Mouse (Mus musculus) limb, embryonic 11.5 days (tissue): ENCODE data around the gene Pbrm1. TPM values are rescaled to one million over a fixed set of nuclear protein-coding genes. Genes with fewer than 3 reads are reported as not detected.

Experiments
- ATAC-seq: fragments of 200-750 bp; cut with Nextera tagmentation; 2 replicates; pipeline ENCODE4 v1.8.0; 2017; ENCODE audit warnings: low read depth; ENCODE audit not compliant: insufficient number of reproducible peaks, low FRiP score, low TSS enrichment
- DNase-seq: peaks from one replicate; pipeline ENCODE4 v3.0.0-alpha.2; 2015; ENCODE audit warnings: low spot score
- H3K27ac ChIP-seq: fragments of 300-500 bp; sonication (generic); replicated peaks from 2 replicates; pipeline ENCODE4 v1.5.1; 2014; ENCODE audit warnings: low read depth, mild to moderate bottlenecking, low read length
- H3K27me3 ChIP-seq: fragments of 300-500 bp; sonication (generic); 2 replicates; pipeline ENCODE4 v1.6.1; 2014; ENCODE audit warnings: mild to moderate bottlenecking, low read length, mixed read lengths; ENCODE audit not compliant: control insufficient read depth, insufficient read depth
- H3K36me3 ChIP-seq: fragments of 300-500 bp; sonication (generic); 2 replicates; pipeline ENCODE4 v1.6.1; 2014; ENCODE audit warnings: mild to moderate bottlenecking, low read length, moderate library complexity, mixed read lengths; ENCODE audit not compliant: control insufficient read depth, insufficient read depth
- H3K4me1 ChIP-seq: fragments of 300-500 bp; sonication (generic); 2 replicates; pipeline ENCODE4 v1.6.1; 2014; ENCODE audit warnings: low read length, mixed read lengths; ENCODE audit not compliant: control insufficient read depth, insufficient read depth
- H3K4me2 ChIP-seq: fragments of 300-500 bp; sonication (generic); 2 replicates; pipeline ENCODE4 v1.6.1; 2014; ENCODE audit warnings: low read depth, mild to moderate bottlenecking, moderate library complexity; ENCODE audit not compliant: severe bottlenecking
- H3K4me3 ChIP-seq: fragments of 300-500 bp; sonication (generic); 2 replicates; pipeline ENCODE4 v1.5.1; 2014; ENCODE audit warnings: low read depth, low read length
- H3K9ac ChIP-seq: fragments of 300-500 bp; sonication (generic); 2 replicates; pipeline ENCODE4 v1.6.1; 2014; ENCODE audit warnings: mild to moderate bottlenecking, low read length
- H3K9me3 ChIP-seq: fragments of 300-500 bp; sonication (generic); 2 replicates; pipeline ENCODE4 v1.6.1; 2016; ENCODE audit warnings: low read length; ENCODE audit not compliant: control insufficient read depth
- WGBS: fragments of 180-500 bp; shearing (Covaris S2); extraction: QIAGEN DNeasy Blood & Tissue Kit; methylation state at CpG from one replicate; pipeline ENCODE4 v1.1.7; 2014; 5-methylcytosine and 5-hydroxymethylcytosine counted together
- polyA plus RNA-seq: library from polyadenylated mRNA; unstranded; fragments of >200 nt; fragmentation: Nextera tagmentation; extraction: Ambion mirVana; gene quantifications from 2 replicates; pipeline ENCODE4 v1.2.1, GENCODE M21; 2014

The Pbrm1 gene
- 135 and 136 TPM in 2 replicates for polyA plus RNA-seq

GRCm38 (mm10) chr14:31018860-31019291, at the start of gene Pbrm1, which contains the start of gene Gnl3:
TSS of gene Pbrm1 (plus strand) at chr14:31019138.
TSS of gene Gnl3 (minus strand) at chr14:31019152.
- DNase-seq (peak; percentile 97), ATAC-seq (peak; percentile 90)
- Histone ChIP-seq H3K9ac (peak within 1 kb of the TSS; percentile 97), H3K27ac (peak within 1 kb of the TSS; percentile 97), H3K4me2 (peak within 1 kb of the TSS; percentile 49), H3K4me3 (peak within 1 kb of the TSS; percentile 64), H3K9me3 (no peaks in the 10 kb centered on the region), H3K4me1 (peaks cover 9% of the 10 kb centered on the region), H3K36me3 (peaks cover 19% of the 10 kb centered on the region), H3K27me3 (no peaks in the 10 kb centered on the region)
- under 1% methylated on average over 51 of the region's 53 CpGs for WGBS

- no peaks in the 10 kb centered on the region for H3K4me1 ChIP-seq
- H3K27ac ChIP-seq, result no peak overlapping the region
- H3K4me3 ChIP-seq, result no peak overlapping the region
- H3K27me3 ChIP-seq, result no peaks in the 10 kb centered on the region
- ATAC-seq (no peak), DNase-seq (no peak)
- 91% methylated on average over 6 of the region's 6 CpGs for WGBS
- no peak overlapping the region for H3K4me2 ChIP-seq
- H3K9me3 ChIP-seq, result no peaks in the 10 kb centered on the region
- peaks cover 3% of the 10 kb centered on the region; the same call in 1 of the 2 replicates for H3K36me3 ChIP-seq
- H3K9ac ChIP-seq, result no peak overlapping the region
Observed at GRCm38 (mm10) chr14:30974204-30974603, 44.7 kb upstream of the Pbrm1 start.

GRCm38 (mm10) chr14:30976222-30976621, 42.7 kb upstream of the Pbrm1 start:
- Histone ChIP-seq H3K4me3 (no peak overlapping the region), H3K27me3 (no peaks in the 10 kb centered on the region), H3K4me2 (no peak overlapping the region), H3K36me3 (peaks cover 3% of the 10 kb centered on the region; the same call in 1 of the 2 replicates), H3K4me1 (no peaks in the 10 kb centered on the region), H3K9ac (no peak overlapping the region), H3K9me3 (no peaks in the 10 kb centered on the region), H3K27ac (no peak overlapping the region)
- ATAC-seq (no peak), DNase-seq (no peak)
- WGBS, result 86% methylated on average over 3 of the region's 3 CpGs

- H3K9me3 ChIP-seq, result no peaks in the 10 kb centered on the region
- no peak overlapping the region for H3K4me2 ChIP-seq
- no peaks in the 10 kb centered on the region for H3K27me3 ChIP-seq
- no peak overlapping the region for H3K4me3 ChIP-seq
- 0 out of 2 replicates have a peak, but pooled peaks cover 5% of the 10 kb centered on the region for H3K36me3 ChIP-seq
- no peak overlapping the region for H3K9ac ChIP-seq
- no peak overlapping the region for H3K27ac ChIP-seq
- peaks cover 3% of the 10 kb centered on the region; the same call in 1 of the 2 replicates for H3K4me1 ChIP-seq
- ATAC-seq (no peak), DNase-seq (no peak)
Observed at GRCm38 (mm10) chr14:30996417-30996816, 22.5 kb upstream of the Pbrm1 start.

GRCm38 (mm10) chr14:31000356-31000755, 18.6 kb upstream of the Pbrm1 start:
- WGBS, result 70% methylated on average over 10 of the region's 10 CpGs
- Histone ChIP-seq H3K9me3 (no peaks in the 10 kb centered on the region), H3K27me3 (no peaks in the 10 kb centered on the region), H3K36me3 (0 out of 2 replicates have a peak, but pooled peaks cover 5% of the 10 kb centered on the region), H3K4me3 (peak overlapping the region; percentile 91), H3K9ac (peak overlapping the region; percentile 87), H3K4me2 (peak overlapping the region; percentile 86), H3K4me1 (peaks cover 3% of the 10 kb centered on the region; the same call in 1 of the 2 replicates), H3K27ac (no peak overlapping the region)
- ATAC-seq (no peak), DNase-seq (no peak)

- Histone ChIP-seq H3K36me3 (0 out of 2 replicates have a peak, but pooled peaks cover 5% of the 10 kb centered on the region), H3K4me3 (peak overlapping the region; percentile 91), H3K9ac (peak overlapping the region; percentile 87), H3K4me1 (peaks cover 3% of the 10 kb centered on the region; the same call in 1 of the 2 replicates), H3K9me3 (no peaks in the 10 kb centered on the region), H3K27me3 (no peaks in the 10 kb centered on the region), H3K4me2 (peak overlapping the region; percentile 86), H3K27ac (peak overlapping the region; percentile 89; the same call in 1 of the 2 replicates)
- DNase-seq (no peak), ATAC-seq (no peak)
- WGBS, result under 1% methylated on average over 21 of the region's 21 CpGs
Observed at GRCm38 (mm10) chr14:31000816-31001306, 18.1 kb upstream of the Pbrm1 start.

- ATAC-seq, result peak; percentile 85
- no peaks in the 10 kb centered on the region for H3K27me3 ChIP-seq
- peak; percentile 87 for DNase-seq
- peak within 1 kb of the TSS; percentile 86 for H3K4me2 ChIP-seq
- 0 out of 2 replicates have a peak, but pooled peaks cover 3% of the 10 kb centered on the region for H3K36me3 ChIP-seq
- peaks cover 3% of the 10 kb centered on the region; the same call in 1 of the 2 replicates for H3K4me1 ChIP-seq
- no peaks in the 10 kb centered on the region for H3K9me3 ChIP-seq
- WGBS, result under 1% methylated on average over 79 of the region's 84 CpGs
- peak within 1 kb of the TSS; percentile 91 for H3K4me3 ChIP-seq
- H3K27ac ChIP-seq, result peak within 1 kb of the TSS; percentile 89
- peak within 1 kb of the TSS; percentile 87 for H3K9ac ChIP-seq
Observed at GRCm38 (mm10) chr14:31001307-31002205, 17.4 kb upstream of the Pbrm1 start, which contains the start of the genes Glt8d1 and Spcs1. TSS of gene Glt8d1 (plus strand) at chr14:31001400. TSS of gene Spcs1 (minus strand) at chr14:31001672.

- Histone ChIP-seq H3K4me1 (peaks cover 3% of the 10 kb centered on the region; the same call in 1 of the 2 replicates), H3K27me3 (no peaks in the 10 kb centered on the region), H3K9ac (no peak overlapping the region), H3K27ac (no peak overlapping the region), H3K36me3 (peaks cover 6% of the 10 kb centered on the region; the same call in 1 of the 2 replicates), H3K4me2 (no peak overlapping the region), H3K9me3 (no peaks in the 10 kb centered on the region), H3K4me3 (no peak overlapping the region)
- 83% methylated on average over 2 of the region's 2 CpGs for WGBS
- no peak for ATAC-seq
- DNase-seq, result no peak
Observed at GRCm38 (mm10) chr14:31004527-31004926, 14.4 kb upstream of the Pbrm1 start.
